Mouse (Mus musculus) c-Kit-negative CD71-positive TER-119-positive erythroid progenitor cells, embryonic 14.5 days (primary cell): Measurements from ENCODE around the gene Dpagt1.
A peak's percentile ranks its signal among the peaks of the same experiment; 100 is the strongest.

Experiments used
- DNase-seq: peaks from one replicate; pipeline ENCODE4 v3.0.0-alpha.2; 2013; ENCODE audit warnings: low read depth, low spot score

Dpagt1 gene

GRCm38 (mm10) chr9:44378153-44378730 lies 52.4 kb downstream of the Dpagt1 start:
- no peak for DNase-seq

- DNase-seq = peak; percentile 93
Measured at GRCm38 (mm10) chr9:44379054-44379834, 53.4 kb downstream of the Dpagt1 start, which contains the start of gene Hyou1. TSS of gene Hyou1 (plus strand) at chr9:44379490.

- DNase-seq = no peak
Measured at GRCm38 (mm10) chr9:44379862-44380261, 54.0 kb downstream of the Dpagt1 start.
